Mouse (Mus musculus) thymus, adult 2 months (tissue): ENCODE results near the gene Bbs12. TPM values are rescaled to one million over a fixed set of nuclear protein-coding genes. Genes with fewer than 3 reads are reported as not detected.

Experiments
- DNase-seq: peaks from one replicate; pipeline ENCODE4 v3.0.0; 2021
- H3K27ac ChIP-seq: fragments of 200-500 bp; 2 replicates; pipeline ENCODE4 v1.5.1; 2012; ENCODE audit warnings: low read length, control low read depth; ENCODE audit not compliant: control insufficient read depth, insufficient read depth
- H3K27me3 ChIP-seq: fragments of 200-500 bp; 2 replicates; pipeline ENCODE4 v1.6.1; 2012; ENCODE audit warnings: mild to moderate bottlenecking, low read length, moderate library complexity, mixed read lengths; ENCODE audit not compliant: control insufficient read depth, insufficient read depth
- H3K36me3 ChIP-seq: fragments of 200-500 bp; 2 replicates; pipeline ENCODE4 v1.6.1; 2012; ENCODE audit warnings: mild to moderate bottlenecking, low read length, moderate library complexity; ENCODE audit not compliant: control insufficient read depth, insufficient read depth
- H3K4me1 ChIP-seq: fragments of 200-500 bp; replicated peaks from 2 replicates; pipeline ENCODE4 v1.6.1; 2012; ENCODE audit warnings: low read length; ENCODE audit not compliant: control insufficient read depth, insufficient read depth
- H3K4me3 ChIP-seq: fragments of 200-500 bp; 2 replicates; pipeline ENCODE4 v1.5.1; 2012; ENCODE audit warnings: mild to moderate bottlenecking, low read length, control low read depth, moderate library complexity; ENCODE audit not compliant: control insufficient read depth, insufficient read depth
- CTCF ChIP-seq: fragments of 200-500 bp; IDR thresholded peaks from 2 replicates; pipeline ENCODE4 v1.5.1; 2012; ENCODE audit warnings: mild to moderate bottlenecking, control low read depth, low read length, moderate library complexity, borderline replicate concordance; ENCODE audit not compliant: control insufficient read depth, poor library complexity, insufficient read depth; ENCODE audit errors: extremely low read depth
- POLR2A ChIP-seq: fragments of 200-500 bp; IDR thresholded peaks from 2 replicates; pipeline ENCODE4 v1.6.1; 2012; ENCODE audit warnings: mild to moderate bottlenecking, low read length, control low read depth, moderate library complexity; ENCODE audit not compliant: control insufficient read depth, poor library complexity, insufficient read depth; ENCODE audit errors: extremely low read depth
- WGBS: fragments of 180-500 bp; shearing (Covaris S2); methylation state at CpG from one replicate; pipeline ENCODE4 v1.1.7; 2018; 5-methylcytosine and 5-hydroxymethylcytosine counted together
- polyA plus RNA-seq: library from polyadenylated mRNA; depleted of rRNA; stranded (reverse); fragments of >200 nt; gene quantifications from 2 replicates; pipeline ENCODE4 v1.2.3, GENCODE M21; 2012; rRNA removed

Gene Bbs12
- polyA plus RNA-seq: 1.2 and 1.5 TPM in 2 replicates

DNA sequence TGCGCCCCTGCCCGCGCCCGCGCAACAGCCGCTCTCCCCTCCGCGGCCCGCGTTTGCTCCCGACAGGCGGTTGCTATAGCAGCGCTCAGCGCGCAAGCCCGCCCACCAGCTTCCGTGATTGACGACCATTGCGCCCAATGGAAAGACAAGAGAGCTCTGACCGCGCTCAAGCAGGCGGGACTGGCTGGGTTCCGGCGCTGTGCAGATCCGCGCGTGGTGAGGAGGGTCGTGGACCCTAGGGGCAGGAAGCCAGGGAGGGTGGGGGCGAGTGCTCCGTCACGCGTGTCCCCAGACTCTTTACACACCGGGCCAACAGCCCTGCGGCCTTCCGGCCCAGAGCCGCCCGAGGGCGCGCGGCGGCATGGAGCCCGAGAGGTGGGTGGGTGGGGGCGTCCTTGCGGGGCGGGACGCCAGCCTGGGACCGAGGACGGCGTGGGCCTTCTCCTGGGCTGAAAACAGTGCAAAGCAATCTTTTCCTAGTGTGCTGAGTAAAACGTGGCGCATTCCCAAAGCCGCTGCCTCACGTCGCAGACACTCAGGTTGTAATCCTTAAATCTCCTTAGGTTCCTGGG is at the start of gene Bbs12, which contains the start of gene Cetn4:
Gene Bbs12, plus strand, starts transcription at position 185 of the 572 bp plus-strand sequence.
Gene Cetn4, minus strand, starts transcription at position 339 of the 572 bp plus-strand sequence.
- Histone ChIP-seq H3K4me3 (peak within 1 kb of the TSS; percentile 82), H3K27me3 (no peaks in the 10 kb centered on the region), H3K36me3 (no peaks in the 10 kb centered on the region), H3K4me1 (peaks cover 7% of the 10 kb centered on the region), H3K27ac (no peak within 1 kb of the TSS)
- under 1% methylated on average over 54 of the region's 54 CpGs for WGBS
- peak; percentile 98 for DNase-seq
- TF ChIP-seq CTCF (0 out of 2 replicates have a peak, but pooled peaks have one; percentile 25), POLR2A (0 out of 2 replicates have a peak, but pooled peaks have one; percentile 41)

DNA sequence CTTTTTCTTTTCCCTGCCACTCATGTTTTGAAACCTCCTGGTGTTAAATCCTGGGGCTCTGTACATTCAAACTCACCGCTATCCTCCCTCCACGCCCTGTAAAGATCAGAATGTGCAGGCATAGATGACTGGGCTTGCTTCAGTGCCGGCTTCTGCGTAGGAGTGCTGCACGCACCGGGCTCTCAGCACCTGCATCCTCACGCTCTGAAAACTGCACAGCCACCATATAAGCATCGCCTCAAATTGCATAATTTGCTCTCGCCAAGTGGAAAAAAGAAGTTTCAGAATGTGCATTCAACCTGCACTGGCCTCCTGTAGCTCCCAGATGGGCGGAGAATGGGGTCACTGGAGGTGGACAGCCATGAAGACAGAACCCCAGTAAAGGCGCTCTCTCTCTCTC is 44.0 kb upstream of the Bbs12 start:
- no peak overlapping the region for H3K4me3 ChIP-seq
- H3K4me1 ChIP-seq: 0 out of 2 replicates have a peak, but pooled peaks cover 3% of the 10 kb centered on the region
- TF ChIP-seq CTCF (no peak), POLR2A (no peak)
- DNase-seq: no peak
- H3K27me3 ChIP-seq: no peaks in the 10 kb centered on the region
- WGBS: 93% methylated on average over 11 of the region's 11 CpGs
- H3K27ac ChIP-seq: no peak overlapping the region
- H3K36me3 ChIP-seq: no peaks in the 10 kb centered on the region

DNA sequence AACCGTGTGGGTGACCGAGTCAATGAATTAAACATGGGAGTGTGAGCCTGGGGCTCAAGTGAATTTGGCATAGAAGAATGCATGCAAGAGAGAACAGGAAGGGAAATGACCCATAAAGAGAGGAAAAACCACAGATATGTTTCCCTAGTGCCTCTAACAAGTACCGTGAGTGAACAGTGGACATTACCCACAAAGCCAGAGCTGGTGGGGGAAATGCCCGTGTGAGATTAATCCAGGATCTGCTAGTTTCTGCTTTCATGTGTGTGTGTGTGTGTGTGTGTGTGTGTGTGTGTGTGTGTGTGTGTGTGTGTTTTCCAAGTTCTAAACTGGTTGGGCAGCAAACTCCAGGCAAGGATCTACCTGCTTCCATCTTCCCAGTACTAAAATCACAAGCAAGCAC is 42.4 kb upstream of the Bbs12 start:
- Histone ChIP-seq H3K27ac (no peak overlapping the region), H3K4me3 (no peak overlapping the region), H3K27me3 (no peaks in the 10 kb centered on the region), H3K36me3 (no peaks in the 10 kb centered on the region), H3K4me1 (peaks cover 3% of the 10 kb centered on the region; the same call in 1 of the 2 replicates)
- TF ChIP-seq POLR2A: no peak
- no peak for TF ChIP-seq CTCF
- 84% methylated on average over 4 of the region's 4 CpGs for WGBS
- no peak for DNase-seq

DNA sequence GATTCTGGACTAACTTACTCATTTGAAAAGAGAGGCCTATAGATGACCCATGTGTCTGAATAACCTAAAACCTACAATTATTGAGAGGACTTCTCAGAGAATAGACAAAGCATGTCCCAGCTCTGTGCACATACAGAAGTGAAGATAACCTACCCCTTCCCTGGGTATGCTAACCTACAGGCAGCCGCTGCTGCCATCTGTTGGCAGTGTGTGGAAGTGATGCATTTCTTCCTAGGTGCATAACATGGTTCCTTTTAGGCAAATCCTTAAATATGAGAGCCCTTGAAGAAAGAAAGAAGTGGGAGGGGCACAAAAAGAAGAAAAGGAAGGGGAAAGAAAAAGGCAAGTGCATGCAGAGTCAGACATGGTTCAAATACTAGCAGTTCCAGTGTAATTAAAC is 41.1 kb upstream of the Bbs12 start:
- WGBS: 0% methylated on average over 1 of the region's 1 CpGs
- Histone ChIP-seq H3K4me1 (peaks cover 3% of the 10 kb centered on the region; the same call in 1 of the 2 replicates), H3K4me3 (no peak overlapping the region), H3K27ac (no peak overlapping the region), H3K27me3 (no peaks in the 10 kb centered on the region), H3K36me3 (no peaks in the 10 kb centered on the region)
- peak; percentile 52 for DNase-seq
- no peak for TF ChIP-seq CTCF
- no peak for TF ChIP-seq POLR2A

DNA sequence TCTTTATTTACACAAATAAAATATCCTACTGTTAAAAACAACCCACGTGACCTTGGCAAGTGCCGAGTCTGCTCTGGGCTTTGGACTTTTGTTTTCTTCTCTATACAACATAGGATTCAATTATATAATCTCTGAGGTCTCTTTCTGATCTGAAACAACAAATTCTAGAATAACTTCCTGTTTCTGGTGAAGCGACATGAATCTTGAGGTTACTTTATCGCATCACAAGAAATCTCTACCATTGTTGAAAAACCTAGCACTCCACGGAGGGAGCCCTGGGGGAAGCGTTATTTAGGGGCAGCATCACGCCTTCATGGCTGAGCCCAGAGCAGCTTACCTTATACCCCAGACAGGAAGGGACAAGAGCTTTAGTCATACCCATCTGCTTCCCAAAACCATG is 39.3 kb upstream of the Bbs12 start:
- WGBS: 22% methylated on average over 7 of the region's 7 CpGs
- H3K27me3 ChIP-seq: no peaks in the 10 kb centered on the region
- H3K36me3 ChIP-seq: no peaks in the 10 kb centered on the region
- no peak overlapping the region for H3K4me3 ChIP-seq
- no peak for DNase-seq
- 0 out of 2 replicates have a peak overlapping the region, but pooled peaks have one; percentile 18 for H3K27ac ChIP-seq
- peaks cover 3% of the 10 kb centered on the region; the same call in 1 of the 2 replicates for H3K4me1 ChIP-seq
- TF ChIP-seq POLR2A: no peak
- TF ChIP-seq CTCF: no peak

DNA sequence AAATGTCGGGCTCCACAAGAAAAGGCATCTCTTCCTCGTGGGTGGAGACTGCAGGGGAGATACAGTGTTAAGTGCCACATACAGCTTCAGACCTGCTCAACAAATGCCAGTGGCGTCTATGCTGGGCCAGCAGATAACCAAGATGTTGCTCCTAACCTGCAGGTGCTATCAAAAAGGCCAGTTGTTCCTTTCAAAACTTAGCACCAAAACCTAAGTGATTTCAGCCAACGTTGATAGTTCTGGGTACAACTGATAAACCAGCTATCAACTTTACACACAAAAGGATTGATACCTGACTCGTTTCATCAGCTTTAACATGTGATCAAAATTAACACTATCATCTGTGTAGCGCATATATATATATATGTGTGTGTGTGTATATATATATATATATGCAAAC is 37.7 kb upstream of the Bbs12 start:
- Histone ChIP-seq H3K4me3 (no peak overlapping the region), H3K36me3 (no peaks in the 10 kb centered on the region), H3K27me3 (no peaks in the 10 kb centered on the region), H3K4me1 (peaks cover 3% of the 10 kb centered on the region; the same call in 1 of the 2 replicates), H3K27ac (0 out of 2 replicates have a peak overlapping the region, but pooled peaks have one; percentile 23)
- no peak for DNase-seq
- WGBS: 73% methylated on average over 6 of the region's 6 CpGs
- TF ChIP-seq POLR2A (no peak), CTCF (no peak)

DNA sequence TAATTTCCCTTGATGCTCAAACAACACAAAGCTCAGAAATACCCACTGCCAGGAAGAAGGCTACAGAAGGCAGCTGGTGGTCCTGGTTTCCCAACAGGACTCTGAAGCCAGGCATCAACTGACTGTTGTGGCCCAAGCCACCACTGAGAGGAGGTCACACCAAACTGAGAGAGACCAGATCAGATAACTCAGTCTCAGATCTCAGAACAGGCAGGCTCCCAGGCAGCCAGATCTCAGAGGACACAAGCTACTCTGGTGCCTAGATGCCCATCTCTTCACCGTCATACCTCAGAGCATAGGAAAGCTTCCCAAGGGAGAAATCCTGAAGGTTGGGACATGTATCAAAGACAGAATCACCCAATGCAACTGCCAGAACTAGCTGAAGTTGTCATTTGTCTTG is 32.1 kb upstream of the Bbs12 start:
- Histone ChIP-seq H3K27ac (no peak overlapping the region), H3K27me3 (no peaks in the 10 kb centered on the region), H3K4me1 (peaks cover 2% of the 10 kb centered on the region), H3K4me3 (no peak overlapping the region), H3K36me3 (no peaks in the 10 kb centered on the region)
- no peak for TF ChIP-seq POLR2A
- TF ChIP-seq CTCF: no peak
- no peak for DNase-seq
- WGBS: 91% methylated on average over 1 of the region's 1 CpGs
